Comparison of ENCODE assay signal across 8 mouse cellular contexts in the genomic region with DNA sequence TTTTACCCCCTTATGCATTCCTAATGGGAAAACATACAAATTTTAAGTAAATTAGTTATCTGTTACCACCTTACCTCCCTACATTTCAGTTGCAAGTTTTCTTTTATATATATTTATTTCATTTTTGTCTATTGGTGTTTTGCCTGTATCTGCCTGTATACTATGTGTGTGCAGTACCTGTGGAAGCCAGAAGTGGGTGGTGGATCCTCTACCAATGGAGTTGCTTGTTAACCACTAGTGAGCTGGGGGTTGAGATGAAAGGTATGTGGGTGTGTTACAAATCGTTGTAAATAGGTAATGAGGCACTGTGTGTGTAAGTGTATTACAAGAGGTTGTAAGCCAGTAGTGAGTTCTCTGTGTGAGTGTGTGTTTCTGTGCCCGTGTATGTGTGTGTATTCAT. TPM values are rescaled to one million over a fixed set of nuclear protein-coding genes. Genes with fewer than 3 reads are reported as not detected.
DNase-seq lines count a peak whose midpoint lies in the region; ATAC-seq and TF ChIP-seq lines count a peak whose summit lies in the region.

No protein-coding gene starts in this region.

- peak overlapping the region; percentile 82 for H3K4me2 ChIP-seq in hindbrain, embryonic 15.5 days

- no peaks in the 10 kb centered on the region for H3K9me3 ChIP-seq in hindbrain, embryonic 15.5 days

- H3K4me3 ChIP-seq in left cerebral cortex, adult 2 months = peak overlapping the region; percentile 9; the same call in 1 of the 2 replicates
- H3K4me3 ChIP-seq in hindbrain, embryonic 15.5 days = peak overlapping the region; percentile 90

- H3K27ac ChIP-seq in left cerebral cortex, adult 2 months = no peak overlapping the region
- H3K27ac ChIP-seq in hindbrain, embryonic 15.5 days (replicated peaks) = no peak overlapping the region

- 73% methylated on average over 2 of the region's 2 CpGs for WGBS in hindbrain, embryonic 15.5 days

- intact Hi-C loops in left cerebral cortex, adult 2 months (cut with DNase I) = loop anchor here (2.0 kb wide), 1 partner anchor 206 kb away; no protein-coding TSS in a partner anchor
- intact Hi-C loops in left cerebral cortex, postnatal 4 days (cut with DNase I) = no loop called here
- intact Hi-C loops in gastrocnemius, postnatal 36 days (cut with DNase I) = loop anchor here (2.0 to 5.0 kb wide), 2 partner anchors 57 to 120 kb away; partner anchors contain the start of gene Pnn

- H3K9ac ChIP-seq in hindbrain, embryonic 15.5 days = no peak overlapping the region

- peak; percentile 29; the same call in 1 of the 2 replicates for TF ChIP-seq CTCF in left cerebral cortex, adult 2 months (IDR thresholded peaks at IDR 0.05)

- no peak for ATAC-seq in hindbrain, embryonic 15.5 days (ENCODE audit: low FRiP score, low read depth)

- no peaks in the 10 kb centered on the region for H3K27me3 ChIP-seq in hindbrain, embryonic 15.5 days

- peaks cover 14% of the 10 kb centered on the region for H3K36me3 ChIP-seq in hindbrain, embryonic 15.5 days

- no peak for DNase-seq in left cerebral cortex, adult 2 months (ENCODE audit: extremely low spot score in 1 of 2, low spot score in 2 of 2)
- no peak for DNase-seq in left cerebral cortex, postnatal 4 days
- peak; percentile 24 for DNase-seq in brain, adult 2 months (ENCODE audit: low read depth, low spot score)
- DNase-seq in lung, postnatal 25 days (ENCODE audit: low spot score) = peak; percentile 4
- DNase-seq in thymus, postnatal 4 days = peak; percentile 59
- DNase-seq in layer of hippocampus, adult 9-10 months (ENCODE audit: low spot score) = no peak
- no peak for DNase-seq in gastrocnemius, postnatal 36 days

- H3K4me1 ChIP-seq in hindbrain, embryonic 15.5 days (replicated peaks) = peaks cover 42% of the 10 kb centered on the region

RNA-seq across cellular contexts. Expression of gene Sec23a, which starts 1.3 kb away (rescaled TPM):
- 100 to 1,000 TPM in 1 of 2 experiments, 10 to 100 TPM in 1; 98.9 to 103 TPM for total RNA-seq in left cerebral cortex, adult 2 months (2021)
- 100 to 1,000 TPM; 148 to 151 TPM for total RNA-seq in left cerebral cortex, postnatal 4 days (2021)
- polyA plus RNA-seq in hindbrain, embryonic 15.5 days (2015; fragmentation: Nextera tagmentation; extraction: Ambion mirVana) = 96.7 and 101 TPM in 2 replicates
- total RNA-seq in gastrocnemius, postnatal 36 days (2021) = 10 to 100 TPM; 45.0 to 51.3 TPM

RNA-seq across cellular contexts. Expression of gene Gemin2, which starts 2.7 kb away (rescaled TPM):
- 1 to 10 TPM; 7.0 to 7.3 TPM for total RNA-seq in left cerebral cortex, adult 2 months (2021)
- total RNA-seq in left cerebral cortex, postnatal 4 days (2021) = 1 to 10 TPM; 6.5 to 7.0 TPM
- polyA plus RNA-seq in hindbrain, embryonic 15.5 days (2015; fragmentation: Nextera tagmentation; extraction: Ambion mirVana) = 15.0 and 15.7 TPM in 2 replicates
- total RNA-seq in gastrocnemius, postnatal 36 days (2021) = 1 to 10 TPM; 3.8 to 4.6 TPM

RNA-seq across cellular contexts. Expression of gene Trappc6b, which starts 50.8 kb away (rescaled TPM):
- total RNA-seq in left cerebral cortex, adult 2 months (2021) = 100 to 1,000 TPM; 107 to 121 TPM
- 10 to 100 TPM; 93.2 to 99.6 TPM for total RNA-seq in left cerebral cortex, postnatal 4 days (2021)
- 153 TPM in 2 replicates for polyA plus RNA-seq in hindbrain, embryonic 15.5 days (2015; fragmentation: Nextera tagmentation; extraction: Ambion mirVana)
- 10 to 100 TPM; 28.5 to 40.1 TPM for total RNA-seq in gastrocnemius, postnatal 36 days (2021)

RNA-seq across cellular contexts. Expression of gene Pnn, which starts 56.2 kb away (rescaled TPM):
- total RNA-seq in left cerebral cortex, adult 2 months (2021) = 10 to 100 TPM; 62.6 to 65.5 TPM
- 10 to 100 TPM; 59.9 to 65.4 TPM for total RNA-seq in left cerebral cortex, postnatal 4 days (2021)
- 77.8 and 96.2 TPM in 2 replicates for polyA plus RNA-seq in hindbrain, embryonic 15.5 days (2015; fragmentation: Nextera tagmentation; extraction: Ambion mirVana)
- total RNA-seq in gastrocnemius, postnatal 36 days (2021) = 10 to 100 TPM; 16.5 to 21.3 TPM

Comparison
In these comparisons a context has a peak if more than half of its experiments do, and no peak if none do; other contexts are left out.
1. DNase-seq: peak in brain, adult 2 months (single experiment), lung, postnatal 25 days (single experiment) and thymus, postnatal 4 days (single experiment); none in left cerebral cortex, adult 2 months (0 of 2), left cerebral cortex, postnatal 4 days (single experiment), layer of hippocampus, adult 9-10 months (single experiment) and gastrocnemius, postnatal 36 days (0 of 2).